Mouse (Mus musculus) liver, adult 2 months (tissue): ENCODE data around the gene Gm9945. TPM values are rescaled to one million over a fixed set of nuclear protein-coding genes. Genes with fewer than 3 reads are reported as not detected.

Experiments
- DNase-seq: peaks from one replicate; pipeline ENCODE4 v3.0.0-alpha.2; 2011; ENCODE audit warnings: low read depth, low spot score; ENCODE audit errors: extremely low read depth
- H3K27ac ChIP-seq: fragments of 200-500 bp; replicated peaks from 2 replicates; pipeline ENCODE4 v1.5.1; 2012; ENCODE audit warnings: low read depth, mild to moderate bottlenecking, control low read depth, inconsistent platforms, low read length; ENCODE audit not compliant: insufficient read depth
- H3K27me3 ChIP-seq: fragments of 200-500 bp; 2 replicates; pipeline ENCODE4 v1.6.1; 2012; ENCODE audit warnings: mild to moderate bottlenecking, moderate library complexity, low read length, inconsistent platforms; ENCODE audit not compliant: control insufficient read depth, insufficient read depth
- H3K36me3 ChIP-seq: fragments of 200-500 bp; 2 replicates; pipeline ENCODE4 v1.6.1; 2012; ENCODE audit warnings: low read length, inconsistent platforms; ENCODE audit not compliant: control insufficient read depth, insufficient read depth
- H3K4me1 ChIP-seq: fragments of 200-500 bp; 2 replicates; pipeline ENCODE4 v1.6.1; 2011; ENCODE audit warnings: low read length; ENCODE audit not compliant: control insufficient read depth, insufficient read depth
- H3K4me3 ChIP-seq: fragments of 200-500 bp; 2 replicates; pipeline ENCODE4 v1.5.1; 2011; ENCODE audit warnings: low read depth, mild to moderate bottlenecking, control low read depth, low read length, moderate library complexity; ENCODE audit not compliant: insufficient read depth
- H3K79me2 ChIP-seq: fragments of 200-500 bp; 2 replicates; pipeline ENCODE4 v1.6.1; 2012; ENCODE audit warnings: inconsistent platforms, mild to moderate bottlenecking, low read length, moderate library complexity; ENCODE audit not compliant: control insufficient read depth, insufficient read depth
- H3K9ac ChIP-seq: fragments of 200-500 bp; 2 replicates; pipeline ENCODE4 v1.6.1; 2012; ENCODE audit warnings: low read depth, mild to moderate bottlenecking, control low read depth, inconsistent platforms, low read length
- CTCF ChIP-seq: fragments of 200-500 bp; IDR thresholded peaks from 2 replicates; pipeline ENCODE4 v1.5.1; 2011; ENCODE audit warnings: low read depth, low read length, control low read depth
- POLR2A ChIP-seq: fragments of 200-500 bp; IDR thresholded peaks from 2 replicates; pipeline ENCODE4 v1.6.1; 2011; ENCODE audit warnings: low read length, control low read depth; ENCODE audit not compliant: insufficient read depth; ENCODE audit errors: extremely low read depth
- WGBS: fragments of 180-500 bp; shearing (Covaris S2); methylation state at CpG from one replicate; pipeline ENCODE4 v1.1.7; 2018; 5-methylcytosine and 5-hydroxymethylcytosine counted together
- polyA plus RNA-seq: library from polyadenylated mRNA; depleted of rRNA; stranded (reverse); fragments of >200 nt; gene quantifications from 2 replicates; pipeline ENCODE4 v1.2.3, GENCODE M21; 2012
- total RNA-seq: library from RNA; depleted of rRNA; stranded (reverse); fragments of >200 nt; gene quantifications from 2 replicates; pipeline ENCODE4 v1.2.3, GENCODE M21; 2014

Gene Gm9945
- total and polyA plus RNA-seq, 2 experiments, result not detected

DNA sequence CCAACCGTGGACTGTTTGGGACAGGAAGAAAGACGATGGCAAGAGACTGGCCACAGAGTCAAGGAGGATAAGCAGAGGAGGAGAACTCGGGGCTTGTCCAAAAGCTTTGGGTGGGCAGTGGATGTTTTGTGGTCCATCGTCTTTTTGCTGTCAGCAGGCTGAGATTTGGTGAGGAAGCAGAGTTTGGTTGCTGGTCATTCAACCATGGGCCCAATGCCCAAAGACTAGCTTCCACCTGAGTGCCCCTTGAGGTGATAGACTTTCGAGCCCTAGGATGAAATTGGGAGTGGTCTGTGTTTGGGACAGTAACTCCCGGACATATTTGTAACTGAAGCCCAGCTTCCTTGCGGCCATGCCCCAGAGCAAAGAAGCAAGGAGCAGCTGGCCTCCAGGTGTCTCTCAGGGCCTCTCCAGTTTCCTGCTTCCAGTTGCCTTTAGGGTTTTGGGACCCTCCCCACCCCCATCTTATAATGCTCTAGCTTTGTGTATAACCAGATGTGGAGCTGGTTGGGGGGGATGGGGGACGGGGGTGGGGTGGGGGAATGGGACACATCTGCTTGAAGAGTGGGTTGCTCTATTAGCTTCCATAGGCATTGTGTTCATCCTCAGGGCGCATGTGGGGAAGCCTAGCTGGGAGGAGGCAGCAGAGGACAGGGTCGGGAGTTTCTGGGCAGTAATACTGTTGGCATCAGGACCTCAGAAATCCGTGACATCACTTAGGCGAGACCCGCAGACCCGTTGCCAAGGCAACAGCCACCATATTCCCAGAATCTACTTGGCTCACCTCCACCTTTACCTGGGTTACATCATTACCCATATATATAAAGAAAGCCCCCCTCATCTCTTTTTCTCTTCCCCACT lies 43.8 kb downstream of the Gm9945 start:
- Histone ChIP-seq H3K9ac (no peak overlapping the region), H3K4me3 (no peak overlapping the region), H3K36me3 (no peaks in the 10 kb centered on the region), H3K79me2 (no peaks in the 10 kb centered on the region; the same call in 1 of the 2 replicates), H3K27ac (no peak overlapping the region), H3K4me1 (no peaks in the 10 kb centered on the region; the same call in 1 of the 2 replicates), H3K27me3 (0 out of 2 replicates have a peak, but pooled peaks cover 3% of the 10 kb centered on the region)
- DNase-seq, result no peak
- TF ChIP-seq POLR2A (no peak), CTCF (no peak)
- 92% methylated on average over 14 of the region's 14 CpGs for WGBS

DNA sequence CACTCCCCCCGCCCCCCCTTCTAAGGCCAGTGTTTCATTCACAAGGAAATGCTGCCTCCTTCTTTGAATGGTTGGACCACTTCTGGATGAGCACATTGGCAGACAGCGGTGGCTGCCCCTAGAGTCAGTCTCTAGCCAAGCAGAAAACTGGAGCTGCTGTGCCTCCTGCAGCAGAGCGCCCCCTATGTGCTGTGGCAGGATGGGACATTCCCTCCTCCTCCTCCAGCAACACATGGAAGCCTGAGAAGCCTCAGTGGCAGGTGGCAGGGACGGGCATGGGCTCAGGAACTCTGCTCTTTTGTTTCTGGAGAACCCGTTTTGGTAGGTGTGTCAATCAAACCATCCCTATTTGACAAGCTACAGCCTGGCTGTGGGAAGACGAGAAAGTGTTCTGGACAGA lies 44.9 kb downstream of the Gm9945 start:
- Histone ChIP-seq H3K27me3 (0 out of 2 replicates have a peak, but pooled peaks cover 3% of the 10 kb centered on the region), H3K79me2 (no peaks in the 10 kb centered on the region; the same call in 1 of the 2 replicates), H3K4me3 (no peak overlapping the region), H3K4me1 (peaks cover 3% of the 10 kb centered on the region; the same call in 1 of the 2 replicates), H3K9ac (no peak overlapping the region), H3K27ac (no peak overlapping the region), H3K36me3 (no peaks in the 10 kb centered on the region)
- peak; percentile 71 for TF ChIP-seq CTCF
- no peak for TF ChIP-seq POLR2A
- 85% methylated on average over 6 of the region's 6 CpGs for WGBS
- DNase-seq, result peak; percentile 4

DNA sequence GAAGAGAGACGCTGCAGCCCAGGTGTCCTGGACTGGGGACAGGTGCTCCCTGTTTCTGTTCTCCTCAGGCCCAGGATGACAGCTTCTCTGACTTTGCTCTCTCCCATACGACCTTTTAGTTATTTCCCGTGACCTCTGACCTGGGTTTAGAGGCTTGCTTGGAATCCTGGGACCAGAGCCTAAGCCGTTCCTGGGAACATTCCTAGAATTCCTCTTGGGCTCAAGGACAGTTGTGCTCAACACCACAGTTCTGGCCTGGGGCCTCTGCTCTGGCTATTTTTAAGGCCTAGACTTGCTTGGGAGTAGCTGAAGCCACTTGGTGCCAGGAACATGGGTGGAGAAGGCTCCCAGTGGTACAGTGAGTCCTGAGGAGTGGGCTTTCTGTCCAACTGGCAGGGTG lies 45.5 kb downstream of the Gm9945 start:
- H3K79me2 ChIP-seq, result no peaks in the 10 kb centered on the region; the same call in 1 of the 2 replicates
- H3K36me3 ChIP-seq, result no peaks in the 10 kb centered on the region
- peaks cover 3% of the 10 kb centered on the region; the same call in 1 of the 2 replicates for H3K4me1 ChIP-seq
- no peak overlapping the region for H3K27ac ChIP-seq
- 0 out of 2 replicates have a peak, but pooled peaks cover 3% of the 10 kb centered on the region for H3K27me3 ChIP-seq
- no peak overlapping the region for H3K9ac ChIP-seq
- WGBS, result 69% methylated on average over 4 of the region's 4 CpGs
- DNase-seq, result peak; percentile 37
- H3K4me3 ChIP-seq, result no peak overlapping the region
- TF ChIP-seq CTCF, result no peak

DNA sequence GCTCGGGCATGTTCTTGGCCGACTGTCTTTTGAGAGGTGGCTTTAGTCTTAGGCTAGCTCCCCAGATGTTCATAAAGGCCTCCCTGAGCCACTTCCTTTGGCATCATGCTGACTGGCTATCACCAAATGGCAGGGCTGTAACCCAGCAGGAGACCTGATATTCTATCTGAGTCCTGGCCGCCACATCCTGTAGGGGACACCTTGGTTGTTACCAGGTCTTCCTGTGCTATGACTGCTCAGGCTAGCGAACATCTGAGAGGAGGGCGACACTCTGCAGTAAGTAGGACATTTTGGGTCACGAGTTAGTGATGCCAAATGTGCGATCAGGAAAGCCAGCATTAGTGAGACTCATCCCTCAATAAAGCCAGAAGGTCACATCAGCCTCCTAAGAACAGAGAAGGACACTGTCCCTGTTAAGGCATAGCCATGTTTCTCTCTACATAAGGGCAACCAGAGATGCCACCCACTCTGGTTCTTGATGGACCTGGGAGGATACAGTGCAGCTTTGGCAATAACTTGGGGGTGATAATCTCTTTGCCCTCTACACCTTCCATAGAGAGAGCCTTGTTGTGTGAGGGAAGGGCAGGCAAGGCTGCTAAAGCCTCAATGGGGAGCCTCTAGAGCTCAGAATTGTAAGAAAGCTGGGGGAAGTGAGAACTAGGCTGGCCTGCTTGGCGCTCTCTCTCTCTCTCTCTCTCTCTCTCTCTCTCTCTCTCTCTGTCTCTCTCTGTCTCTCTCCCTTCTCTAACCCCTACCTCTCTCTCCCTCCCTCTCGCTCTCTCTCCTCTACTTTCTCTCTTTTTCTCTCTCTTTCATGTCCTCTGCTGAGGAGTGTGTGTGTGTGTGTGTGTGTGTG lies 48.7 kb downstream of the Gm9945 start:
- 79% methylated on average over 9 of the region's 9 CpGs for WGBS
- Histone ChIP-seq H3K27ac (no peak overlapping the region), H3K4me1 (peaks cover 3% of the 10 kb centered on the region; the same call in 1 of the 2 replicates), H3K36me3 (no peaks in the 10 kb centered on the region), H3K27me3 (no peaks in the 10 kb centered on the region), H3K79me2 (no peaks in the 10 kb centered on the region), H3K9ac (no peak overlapping the region), H3K4me3 (no peak overlapping the region)
- no peak for DNase-seq
- no peak for TF ChIP-seq CTCF
- no peak for TF ChIP-seq POLR2A

DNA sequence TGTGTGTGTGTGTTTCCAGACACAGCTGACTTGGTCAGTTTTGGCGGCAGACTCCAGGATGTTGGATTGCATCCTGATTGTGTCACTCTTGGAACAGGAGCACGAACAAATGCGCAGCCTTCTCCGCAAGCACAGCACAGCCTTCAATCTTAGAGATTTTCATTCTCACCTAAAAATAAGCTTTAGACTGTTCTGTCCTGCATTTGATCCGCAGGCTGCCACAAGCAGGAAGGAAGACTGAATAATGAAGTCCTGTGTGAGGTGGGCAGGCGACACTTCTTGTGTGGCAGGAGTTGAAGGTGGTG lies 49.2 kb downstream of the Gm9945 start:
- 51% methylated on average over 6 of the region's 6 CpGs for WGBS

More for the DNA sequence above, 49.2 kb downstream of the Gm9945 start:
- no peak overlapping the region for H3K9ac ChIP-seq
- DNase-seq, result peak; percentile 11
- H3K4me1 ChIP-seq, result peaks cover 3% of the 10 kb centered on the region; the same call in 1 of the 2 replicates
- no peaks in the 10 kb centered on the region for H3K36me3 ChIP-seq
- no peaks in the 10 kb centered on the region for H3K27me3 ChIP-seq
- H3K27ac ChIP-seq, result no peak overlapping the region
- H3K79me2 ChIP-seq, result no peaks in the 10 kb centered on the region
- H3K4me3 ChIP-seq, result no peak overlapping the region
- TF ChIP-seq CTCF (no peak), POLR2A (no peak)
